Mouse (Mus musculus): ENCODE results near the gene Gm11555. TPM values are rescaled to one million over a fixed set of nuclear protein-coding genes. Genes with fewer than 3 reads are reported as not detected.
"Not testable (repeated sequence)": the region's sequence is repeated elsewhere in the genome, so short reads cannot be mapped to it uniquely, and the experiment has no call there.

Gm11555 gene
- polyA plus RNA-seq, 1 experiment, result not detected

GRCm38 (mm10) chr11:99644351-99644750, 5.7 kb downstream of the Gm11555 start:
- no peaks in the 10 kb centered on the region for H3K4me1 ChIP-seq (ENCODE audit: control insufficient read depth, insufficient read depth, low read length)
- no peak overlapping the region for H3K4me3 ChIP-seq (replicated peaks; ENCODE audit: extremely low read depth, low read depth, low read length)
- 78% methylated on average over 3 of the region's 3 CpGs for whole genome bisulfite sequencing
- TF ChIP-seq CTCF (IDR thresholded peaks at IDR 0.05; ENCODE audit: insufficient read depth, low read length) (no peak), POLR2A (IDR thresholded peaks at IDR 0.05; ENCODE audit: borderline replicate concordance, extremely low read depth, low read depth, low read length) (no peak)
- no peak for DNase-seq

- H3K4me1 ChIP-seq (ENCODE audit: control insufficient read depth, insufficient read depth, low read length); H3K4me3 ChIP-seq (replicated peaks; ENCODE audit: extremely low read depth, low read depth, low read length); DNase-seq: not testable (repeated sequence)
- 84% methylated on average over 9 of the region's 9 CpGs for WGBS
Observed at GRCm38 (mm10) chr11:99643635-99644139, 6.3 kb downstream of the Gm11555 start, which contains the start of gene Krtap4-7. Gene Krtap4-7 (minus strand): TSS chr11:99644089.

GRCm38 (mm10) chr11:99640926-99641325, 9.1 kb downstream of the Gm11555 start:
- DNase-seq, result no peak
- 19% methylated on average over 1 of the region's 1 CpGs for whole genome bisulfite sequencing
- no peaks in the 10 kb centered on the region for H3K4me1 ChIP-seq (ENCODE audit: control insufficient read depth, insufficient read depth, low read length)
- no peak overlapping the region for H3K4me3 ChIP-seq (replicated peaks; ENCODE audit: extremely low read depth, low read depth, low read length)
- no peak for TF ChIP-seq POLR2A (IDR thresholded peaks at IDR 0.05; ENCODE audit: borderline replicate concordance, extremely low read depth, low read depth, low read length)
- TF ChIP-seq CTCF (IDR thresholded peaks at IDR 0.05; ENCODE audit: insufficient read depth, low read length), result no peak

GRCm38 (mm10) chr11:99637086-99637485, 12.9 kb downstream of the Gm11555 start:
- no peak for DNase-seq
- TF ChIP-seq CTCF (IDR thresholded peaks at IDR 0.05; ENCODE audit: insufficient read depth, low read length) (no peak), POLR2A (IDR thresholded peaks at IDR 0.05; ENCODE audit: borderline replicate concordance, extremely low read depth, low read depth, low read length) (no peak)
- no peaks in the 10 kb centered on the region for H3K4me1 ChIP-seq (ENCODE audit: control insufficient read depth, insufficient read depth, low read length)
- WGBS, result 57% methylated on average over 1 of the region's 1 CpGs
- H3K4me3 ChIP-seq (replicated peaks; ENCODE audit: extremely low read depth, low read depth, low read length), result no peak overlapping the region

- no peak within 1 kb of the TSS for H3K4me3 ChIP-seq (replicated peaks; ENCODE audit: extremely low read depth, low read depth, low read length)
- no peak for DNase-seq
- TF ChIP-seq POLR2A (IDR thresholded peaks at IDR 0.05; ENCODE audit: borderline replicate concordance, extremely low read depth, low read depth, low read length), result no peak
- no peak for TF ChIP-seq CTCF (IDR thresholded peaks at IDR 0.05; ENCODE audit: insufficient read depth, low read length)
- H3K4me1 ChIP-seq (ENCODE audit: control insufficient read depth, insufficient read depth, low read length), result no peaks in the 10 kb centered on the region
- WGBS, result 38% methylated on average over 8 of the region's 8 CpGs
Observed at GRCm38 (mm10) chr11:99634653-99635134, 15.3 kb downstream of the Gm11555 start, which contains the start of gene Krtap4-2. Gene Krtap4-2 (minus strand): TSS chr11:99635084.

- TF ChIP-seq POLR2A (IDR thresholded peaks at IDR 0.05; ENCODE audit: borderline replicate concordance, extremely low read depth, low read depth, low read length), result no peak
- no peak for TF ChIP-seq CTCF (IDR thresholded peaks at IDR 0.05; ENCODE audit: insufficient read depth, low read length)
- Histone ChIP-seq H3K4me1 (ENCODE audit: control insufficient read depth, insufficient read depth, low read length) (no peaks in the 10 kb centered on the region), H3K4me3 (replicated peaks; ENCODE audit: extremely low read depth, low read depth, low read length) (no peak overlapping the region)
- 63% methylated on average over 2 of the region's 2 CpGs for WGBS
- no peak for DNase-seq
Observed at GRCm38 (mm10) chr11:99633293-99633692, 16.7 kb downstream of the Gm11555 start.

GRCm38 (mm10) chr11:99630890-99631289, 19.1 kb downstream of the Gm11555 start:
- DNase-seq, result no peak
- WGBS, result 42% methylated on average over 3 of the region's 3 CpGs

GRCm38 (mm10) chr11:99628138-99628537, 21.9 kb downstream of the Gm11555 start, which contains the start of gene Krtap4-1:
Gene Krtap4-1 (minus strand): TSS chr11:99628238.
- Histone ChIP-seq H3K4me1 (ENCODE audit: control insufficient read depth, insufficient read depth, low read length) (no peaks in the 10 kb centered on the region), H3K4me3 (replicated peaks; ENCODE audit: extremely low read depth, low read depth, low read length) (no peak within 1 kb of the TSS)
- TF ChIP-seq CTCF (IDR thresholded peaks at IDR 0.05; ENCODE audit: insufficient read depth, low read length), result no peak
- TF ChIP-seq POLR2A (IDR thresholded peaks at IDR 0.05; ENCODE audit: borderline replicate concordance, extremely low read depth, low read depth, low read length), result no peak
- 82% methylated on average over 4 of the region's 4 CpGs for WGBS
- DNase-seq, result no peak

More at GRCm38 (mm10) chr11:99630890-99631289, 19.1 kb downstream of the Gm11555 start:
- TF ChIP-seq POLR2A (IDR thresholded peaks at IDR 0.05; ENCODE audit: borderline replicate concordance, extremely low read depth, low read depth, low read length), result no peak
- no peak for TF ChIP-seq CTCF (IDR thresholded peaks at IDR 0.05; ENCODE audit: insufficient read depth, low read length)
- H3K4me1 ChIP-seq (ENCODE audit: control insufficient read depth, insufficient read depth, low read length), result no peaks in the 10 kb centered on the region
- H3K4me3 ChIP-seq (replicated peaks; ENCODE audit: extremely low read depth, low read depth, low read length), result no peak overlapping the region

GRCm38 (mm10) chr11:99620335-99620734, 29.7 kb downstream of the Gm11555 start, which contains the start of gene Gm11562:
Gene Gm11562 (minus strand): TSS chr11:99620435.
- TF ChIP-seq POLR2A (IDR thresholded peaks at IDR 0.05; ENCODE audit: borderline replicate concordance, extremely low read depth, low read depth, low read length) (no peak), CTCF (IDR thresholded peaks at IDR 0.05; ENCODE audit: insufficient read depth, low read length) (no peak)
- 74% methylated on average over 2 of the region's 2 CpGs for WGBS
- Histone ChIP-seq H3K4me3 (replicated peaks; ENCODE audit: extremely low read depth, low read depth, low read length) (no peak within 1 kb of the TSS), H3K4me1 (ENCODE audit: control insufficient read depth, insufficient read depth, low read length) (no peaks in the 10 kb centered on the region)
- no peak for DNase-seq

GRCm38 (mm10) chr11:99614796-99615363, 35.2 kb downstream of the Gm11555 start, which contains the start of gene Krtap2-4:
Gene Krtap2-4 (minus strand): TSS chr11:99614846.
- 58% methylated on average over 3 of the region's 3 CpGs for WGBS
- DNase-seq, result no peak
- no peak for TF ChIP-seq CTCF (IDR thresholded peaks at IDR 0.05; ENCODE audit: insufficient read depth, low read length)
- H3K4me3 ChIP-seq (replicated peaks; ENCODE audit: extremely low read depth, low read depth, low read length), result no peak within 1 kb of the TSS
- H3K4me1 ChIP-seq (ENCODE audit: control insufficient read depth, insufficient read depth, low read length), result no peaks in the 10 kb centered on the region

GRCm38 (mm10) chr11:99610089-99610488, 39.9 kb downstream of the Gm11555 start, which contains the start of gene Gm11937:
Gene Gm11937 (minus strand): TSS chr11:99610189.
- not testable (repeated sequence) for DNase-seq; H3K4me3 ChIP-seq (replicated peaks; ENCODE audit: extremely low read depth, low read depth, low read length); H3K4me1 ChIP-seq (ENCODE audit: control insufficient read depth, insufficient read depth, low read length)
- WGBS, result 41% methylated on average over 2 of the region's 2 CpGs
